Mouse (Mus musculus) gastrocnemius, adult 2 months (tissue): ENCODE measurements around the gene P3h1. TPM values are rescaled to one million over a fixed set of nuclear protein-coding genes. Genes with fewer than 3 reads are reported as not detected.
A peak's percentile ranks its signal among the peaks of the same experiment; 100 is the strongest.

Source experiments
- DNase-seq: peaks from one replicate; pipeline ENCODE4 v3.0.0; 2022
- H3K27ac ChIP-seq: fragments of 200-600 bp; 2 replicates; pipeline ENCODE4 v1.8.1; 2022; ENCODE audit warnings: mild to moderate bottlenecking
- H3K4me3 ChIP-seq: fragments of 200-600 bp; 2 replicates; pipeline ENCODE4 v1.8.1; 2022; ENCODE audit warnings: mild to moderate bottlenecking, moderate library complexity
- CTCF ChIP-seq: fragments of 200-600 bp; IDR thresholded peaks from 2 replicates; pipeline ENCODE4 v1.8.1; 2022; ENCODE audit warnings: antibody characterized with exemption, mild to moderate bottlenecking, moderate library complexity
- intact Hi-C: fragments of 180-260 bp; cut with DNase I; formaldehyde crosslinking; loops from one replicate; pipeline ENCODE4 v1.15.1; 2025
- total RNA-seq, 2 experiments: library from RNA; stranded (reverse); gene quantifications; 2 replicates each; pipeline ENCODE4 v1.2.3; 2021

The P3h1 gene
- total RNA-seq, 2 experiments from 2014 or later: 9.6 to 12.7 TPM

- no peak overlapping the region for H3K4me3 ChIP-seq
- no peak for TF ChIP-seq CTCF
- intact Hi-C loops: loop anchor here (10.0 kb wide), 1 partner anchor 93 kb away; the partner anchor contains the start of gene Slc2a1
- no peak overlapping the region for H3K27ac ChIP-seq
- no peak for DNase-seq
These were observed 34.6 kb upstream of the P3h1 start for GRCm38 (mm10) chr4:119198105-119198504.

- H3K27ac ChIP-seq: no peak overlapping the region
- intact Hi-C loops: loop anchor here (2.0 to 5.0 kb wide), 2 partner anchors 37 to 200 kb away; no protein-coding TSS in a partner anchor
- peak; percentile 70 for DNase-seq
- TF ChIP-seq CTCF: peak; percentile 89
- H3K4me3 ChIP-seq: 0 out of 2 replicates have a peak overlapping the region, but pooled peaks have one; percentile 11
These were observed 28.0 kb upstream of the P3h1 start for GRCm38 (mm10) chr4:119204672-119205071.

GRCm38 (mm10) chr4:119216667-119217066 is 16.0 kb upstream of the P3h1 start:
- no peak for DNase-seq
- no peak for TF ChIP-seq CTCF
- H3K27ac ChIP-seq: no peak overlapping the region
- intact Hi-C loops: no loop called here
- no peak overlapping the region for H3K4me3 ChIP-seq

GRCm38 (mm10) chr4:119218169-119218568 is 14.5 kb upstream of the P3h1 start, which contains the start of gene Tmem269:
Gene Tmem269 (minus strand): TSS chr4:119218217.
- no peak within 1 kb of the TSS for H3K4me3 ChIP-seq
- TF ChIP-seq CTCF: no peak
- no peak for DNase-seq
- intact Hi-C loops: no loop called here
- H3K27ac ChIP-seq: no peak within 1 kb of the TSS

GRCm38 (mm10) chr4:119223696-119224095 is 9.0 kb upstream of the P3h1 start:
- no peak for DNase-seq
- peak; percentile 64 for TF ChIP-seq CTCF
- Histone ChIP-seq H3K27ac (no peak overlapping the region), H3K4me3 (no peak overlapping the region)
- intact Hi-C loops: no loop called here

- H3K4me3 ChIP-seq: no peak overlapping the region
- no peak for DNase-seq
- intact Hi-C loops: no loop called here
- no peak for TF ChIP-seq CTCF
- no peak overlapping the region for H3K27ac ChIP-seq
These were observed 8.2 kb upstream of the P3h1 start for GRCm38 (mm10) chr4:119224534-119224933.

- intact Hi-C loops: no loop called here
- TF ChIP-seq CTCF: no peak
- H3K4me3 ChIP-seq: no peak overlapping the region
- H3K27ac ChIP-seq: no peak overlapping the region
- DNase-seq: no peak
These were observed 7.0 kb upstream of the P3h1 start for GRCm38 (mm10) chr4:119225719-119226118.

GRCm38 (mm10) chr4:119226751-119227150 is 6.0 kb upstream of the P3h1 start:
- Histone ChIP-seq H3K27ac (no peak overlapping the region), H3K4me3 (no peak overlapping the region)
- intact Hi-C loops: no loop called here
- DNase-seq: no peak
- TF ChIP-seq CTCF: no peak

- TF ChIP-seq CTCF: peak; percentile 26
- Histone ChIP-seq H3K27ac (peak overlapping the region; percentile 93), H3K4me3 (peak overlapping the region; percentile 99)
- peak; percentile 52 for DNase-seq
- intact Hi-C loops: loop anchor here (5.0 to 10.0 kb wide), 2 partner anchors 304 to 901 kb away; partner anchors contain the start of genes Foxj3 and Frg2f1
These were observed 664 bp downstream of the P3h1 start for GRCm38 (mm10) chr4:119233256-119233901.

- H3K27ac ChIP-seq: peak overlapping the region; percentile 93; the same call in 1 of the 2 replicates
- TF ChIP-seq CTCF: no peak
- no peak for DNase-seq
- H3K4me3 ChIP-seq: peak overlapping the region; percentile 99
- intact Hi-C loops: loop anchor here (5.0 to 10.0 kb wide), 2 partner anchors 303 to 900 kb away; partner anchors contain the start of genes Foxj3 and Frg2f1
These were observed 1.6 kb downstream of the P3h1 start for GRCm38 (mm10) chr4:119234348-119234747.

- DNase-seq: no peak
- peak overlapping the region; percentile 80 for H3K27ac ChIP-seq
- TF ChIP-seq CTCF: no peak
- peak overlapping the region; percentile 37 for H3K4me3 ChIP-seq
- intact Hi-C loops: loop anchor here (5.0 to 10.0 kb wide), 2 partner anchors 184 to 896 kb away; partner anchors contain the start of genes Ppcs and Zmynd12
These were observed 5.9 kb downstream of the P3h1 start for GRCm38 (mm10) chr4:119238661-119239060.

GRCm38 (mm10) chr4:119239181-119239682 is 6.5 kb downstream of the P3h1 start:
- intact Hi-C loops: loop anchor here (5.0 to 10.0 kb wide), 2 partner anchors 183 to 896 kb away; partner anchors contain the start of genes Ppcs and Zmynd12
- DNase-seq: no peak
- TF ChIP-seq CTCF: peak; percentile 90
- H3K4me3 ChIP-seq: peak overlapping the region; percentile 45
- H3K27ac ChIP-seq: peak overlapping the region; percentile 80

GRCm38 (mm10) chr4:119241664-119242063 is 8.9 kb downstream of the P3h1 start:
- Histone ChIP-seq H3K27ac (no peak overlapping the region), H3K4me3 (no peak overlapping the region)
- DNase-seq: peak; percentile 35
- intact Hi-C loops: no loop called here
- TF ChIP-seq CTCF: peak; percentile 62
